Mouse (Mus musculus) bone marrow macrophage, adult 2 months (primary cell): ENCODE data around the gene Pola2. TPM values are rescaled to one million over a fixed set of nuclear protein-coding genes. Genes with fewer than 3 reads are reported as not detected.
A peak's percentile ranks its signal among the peaks of the same experiment; 100 is the strongest.

Source experiments
- H3K27ac ChIP-seq: 2 replicates; pipeline ENCODE4 v1.5.1; 2012; ENCODE audit warnings: low read depth, low read length; ENCODE audit not compliant: insufficient read depth
- H3K4me1 ChIP-seq: 2 replicates; pipeline ENCODE4 v1.6.1; 2012; ENCODE audit warnings: low read length; ENCODE audit not compliant: control insufficient read depth, insufficient read depth
- H3K4me3 ChIP-seq: 2 replicates; pipeline ENCODE4 v1.5.1; 2012; ENCODE audit warnings: mild to moderate bottlenecking, low read length, moderate library complexity; ENCODE audit not compliant: insufficient read depth
- CTCF ChIP-seq: IDR thresholded peaks from 2 replicates; pipeline ENCODE4 v1.5.1; 2012; ENCODE audit warnings: low read depth, mild to moderate bottlenecking, low read length, moderate library complexity
- POLR2A ChIP-seq: IDR thresholded peaks from 2 replicates; pipeline ENCODE4 v1.6.1; 2012; ENCODE audit warnings: mild to moderate bottlenecking, low read depth, low read length, borderline replicate concordance
- polyA plus RNA-seq: library from polyadenylated mRNA; stranded (reverse); fragments of >200 nt; gene quantifications from 2 replicates; pipeline ENCODE4 v1.2.4, GENCODE M21; 2012; ENCODE audit not compliant: missing spikeins, insufficient read depth, insufficient read length

Pola2 gene
- polyA plus RNA-seq, 1 experiment, result 24.7 TPM

- Histone ChIP-seq H3K4me1 (peaks cover 22% of the 10 kb centered on the region), H3K27ac (no peak overlapping the region), H3K4me3 (no peak overlapping the region)
- no peak for TF ChIP-seq CTCF
- TF ChIP-seq POLR2A, result no peak
These were observed 3.7 kb upstream of the Pola2 start for GRCm38 (mm10) chr19:5967664-5968063.

GRCm38 (mm10) chr19:5966786-5967185 lies 2.8 kb upstream of the Pola2 start:
- no peak overlapping the region for H3K27ac ChIP-seq
- H3K4me3 ChIP-seq, result no peak overlapping the region
- no peak for TF ChIP-seq CTCF
- no peak for TF ChIP-seq POLR2A
- H3K4me1 ChIP-seq, result peaks cover 16% of the 10 kb centered on the region

GRCm38 (mm10) chr19:5965910-5966309 lies 1.9 kb upstream of the Pola2 start:
- Histone ChIP-seq H3K4me3 (no peak overlapping the region), H3K27ac (no peak overlapping the region), H3K4me1 (peaks cover 18% of the 10 kb centered on the region)
- TF ChIP-seq CTCF (no peak), POLR2A (no peak)

- peak overlapping the region; percentile 1; the same call in 1 of the 2 replicates for H3K27ac ChIP-seq
- H3K4me3 ChIP-seq, result no peak overlapping the region
- TF ChIP-seq POLR2A (no peak), CTCF (peak; percentile 81)
- H3K4me1 ChIP-seq, result peaks cover 17% of the 10 kb centered on the region
These were observed 1.3 kb upstream of the Pola2 start for GRCm38 (mm10) chr19:5965280-5965679.

DNA sequence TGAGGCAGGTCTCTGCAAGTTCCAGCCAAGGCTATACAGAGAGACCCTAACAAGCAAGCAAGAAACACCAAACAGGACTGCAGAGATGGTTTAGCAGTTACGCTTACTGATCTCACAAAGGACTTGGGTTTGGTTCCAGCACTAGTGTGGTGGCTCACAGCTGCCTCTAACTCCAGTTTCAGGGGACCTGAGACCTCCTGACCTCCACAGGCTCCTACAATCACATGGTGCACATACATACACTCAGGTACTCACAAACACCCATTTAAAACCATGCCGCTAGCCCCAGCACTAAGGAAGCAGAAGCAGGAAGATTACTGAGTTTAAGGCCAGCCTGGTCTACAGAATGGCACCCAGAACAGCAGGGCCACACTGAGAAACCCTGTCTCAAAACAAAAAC lies 802 bp upstream of the Pola2 start:
- H3K4me1 ChIP-seq, result peaks cover 13% of the 10 kb centered on the region
- peak overlapping the region; percentile 65 for H3K27ac ChIP-seq
- H3K4me3 ChIP-seq, result peak overlapping the region; percentile 95
- no peak for TF ChIP-seq POLR2A
- no peak for TF ChIP-seq CTCF

- TF ChIP-seq POLR2A, result no peak
- TF ChIP-seq CTCF, result no peak
- Histone ChIP-seq H3K4me3 (peak overlapping the region; percentile 95), H3K4me1 (peaks cover 9% of the 10 kb centered on the region; the same call in 1 of the 2 replicates), H3K27ac (no peak overlapping the region)
These were observed 1.4 kb downstream of the Pola2 start for GRCm38 (mm10) chr19:5962651-5963050.

DNA sequence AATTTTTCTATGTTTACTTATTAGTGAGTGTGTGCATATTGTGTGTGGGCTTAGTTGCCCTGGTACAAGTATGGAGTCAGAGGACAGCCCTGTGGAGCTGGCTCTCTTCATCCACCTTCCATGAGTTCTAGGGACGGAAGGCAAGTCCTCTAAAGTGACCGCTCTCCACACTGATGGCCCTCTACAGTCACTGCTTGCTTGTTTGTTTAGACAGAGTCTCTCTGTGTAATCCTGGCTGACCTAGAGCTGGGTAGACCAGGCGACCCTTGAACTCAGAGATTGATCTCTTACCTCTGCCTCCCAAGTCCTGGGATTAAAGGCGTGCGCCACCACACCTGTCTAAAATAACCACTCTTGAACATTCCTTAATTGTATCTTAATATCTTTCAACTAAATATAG lies 6.6 kb downstream of the Pola2 start:
- Histone ChIP-seq H3K27ac (no peak overlapping the region), H3K4me1 (peaks cover 16% of the 10 kb centered on the region), H3K4me3 (no peak overlapping the region)
- TF ChIP-seq POLR2A, result no peak
- TF ChIP-seq CTCF, result no peak

GRCm38 (mm10) chr19:5956685-5957084 lies 7.3 kb downstream of the Pola2 start:
- Histone ChIP-seq H3K27ac (no peak overlapping the region), H3K4me1 (peaks cover 21% of the 10 kb centered on the region), H3K4me3 (no peak overlapping the region)
- TF ChIP-seq POLR2A (no peak), CTCF (no peak)

DNA sequence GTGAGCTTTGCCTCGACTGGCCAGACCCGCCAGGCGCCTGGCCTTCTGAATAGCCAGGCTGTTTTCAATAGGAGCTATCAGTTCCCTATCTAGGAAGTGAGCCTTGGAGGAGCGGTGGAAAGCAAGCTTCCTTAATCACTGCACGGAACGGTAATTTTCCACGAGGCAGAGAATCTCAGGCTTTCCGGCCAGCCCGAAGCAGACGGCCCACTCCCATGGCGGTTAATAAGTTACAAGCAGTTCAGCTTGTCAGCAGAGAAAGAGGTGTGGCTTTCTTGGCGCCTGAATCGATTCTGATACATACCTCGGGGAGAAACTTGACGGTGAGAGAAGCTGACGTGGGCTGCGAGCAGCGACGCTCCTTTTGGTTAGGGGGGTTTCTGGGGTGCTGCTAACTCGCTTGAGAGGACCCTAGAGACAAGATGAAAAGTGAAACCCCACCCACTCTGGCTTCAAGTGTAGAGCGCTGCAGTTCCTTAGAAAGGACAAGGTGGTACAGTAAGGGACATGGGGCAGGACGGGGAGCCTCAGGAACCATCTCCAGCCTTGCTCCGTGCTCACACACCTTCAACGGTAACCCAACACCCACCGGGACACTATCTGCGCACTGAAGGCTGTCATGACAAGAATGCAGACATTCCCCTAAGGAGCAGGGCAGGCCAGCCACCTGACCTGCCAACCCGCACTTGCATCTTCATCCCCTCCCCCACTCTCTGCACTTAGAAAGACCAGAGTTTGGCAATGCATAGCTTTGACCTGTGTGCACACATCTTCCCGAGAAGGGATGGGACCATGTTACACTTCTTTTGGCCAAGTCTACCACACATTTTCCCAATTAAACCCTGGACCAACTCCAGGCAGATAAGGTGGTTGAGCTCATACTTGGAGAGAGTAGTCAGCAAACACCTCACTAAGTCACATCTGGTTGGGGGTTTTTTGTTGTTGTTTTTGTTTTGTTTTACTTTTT lies 8.0 kb downstream of the Pola2 start:
- Histone ChIP-seq H3K4me1 (peaks cover 24% of the 10 kb centered on the region), H3K4me3 (no peak overlapping the region), H3K27ac (no peak overlapping the region)
- TF ChIP-seq POLR2A (no peak), CTCF (no peak)

DNA sequence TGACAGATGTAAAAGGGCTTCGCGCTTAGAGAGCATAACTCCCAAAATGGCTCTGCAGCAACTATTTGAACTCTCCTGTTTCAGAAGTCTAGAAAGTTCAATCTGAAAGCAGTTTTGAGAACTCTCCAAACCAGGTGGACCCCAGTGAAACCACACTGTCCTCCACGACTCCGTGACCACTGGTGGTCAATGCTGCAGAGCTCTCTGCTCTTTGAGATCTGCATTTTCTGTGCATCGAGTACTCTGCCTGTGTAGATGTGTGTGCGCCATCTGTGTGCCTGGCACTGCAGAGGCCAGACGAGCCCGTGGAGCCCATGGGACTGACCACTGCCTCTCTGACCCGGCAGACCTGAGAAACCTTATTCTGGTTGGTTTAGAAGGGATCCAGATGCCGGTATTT lies 9.1 kb downstream of the Pola2 start:
- H3K4me3 ChIP-seq, result no peak overlapping the region
- no peak overlapping the region for H3K27ac ChIP-seq

More for the DNA sequence above, 9.1 kb downstream of the Pola2 start:
- TF ChIP-seq POLR2A (no peak), CTCF (no peak)
- H3K4me1 ChIP-seq, result peaks cover 24% of the 10 kb centered on the region
